ENCODE assay signal across 7 mouse cellular contexts in the genomic region with DNA sequence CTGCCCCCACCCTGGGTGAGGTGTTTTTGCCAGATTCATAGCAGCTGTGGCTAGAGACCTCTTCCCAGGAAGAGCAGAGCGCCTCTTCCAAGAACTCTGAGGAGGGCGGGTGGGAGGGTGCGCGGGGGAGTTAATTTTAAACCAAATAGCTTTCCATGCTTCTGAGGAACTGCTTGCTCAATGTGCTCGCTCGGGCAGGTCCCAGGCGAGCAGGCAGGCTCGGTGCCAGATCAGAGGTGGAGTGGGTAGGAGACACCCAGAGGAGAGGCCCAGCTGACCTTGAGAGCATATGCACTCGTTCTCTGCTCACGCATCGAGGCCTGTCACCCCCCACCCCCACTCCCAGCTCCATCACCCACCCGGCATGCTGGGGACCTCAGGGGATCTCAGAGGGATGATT. TPM values are rescaled to one million over a fixed set of nuclear protein-coding genes. Genes with fewer than 3 reads are reported as not detected.
DNase-seq lines count a peak whose midpoint lies in the region; ATAC-seq and TF ChIP-seq lines count a peak whose summit lies in the region.

No protein-coding gene starts in this region.

- 0 out of 2 replicates have a peak overlapping the region, but pooled peaks have one; percentile 34 for H3K9ac ChIP-seq in embryonic facial prominence, embryonic 14.5 days (ENCODE audit: low read depth, low read length)
- H3K9ac ChIP-seq in limb, embryonic 14.5 days (ENCODE audit: low read depth, low read length, severe bottlenecking) = peak overlapping the region; percentile 16; the same call in 1 of the 2 replicates

- intact Hi-C loops in heart, postnatal 25 days (cut with DNase I) = no loop called here

- WGBS in embryonic facial prominence, embryonic 14.5 days = 44% methylated on average over 9 of the region's 12 CpGs
- 65% methylated on average over 12 of the region's 12 CpGs for WGBS in limb, embryonic 14.5 days
- WGBS in thymus, adult 2 months = 32% methylated on average over 12 of the region's 12 CpGs

- DNase-seq in adipocyte (ENCODE audit: low spot score) = peak; percentile 44
- peak; percentile 45 for DNase-seq in embryonic facial prominence, embryonic 14.5 days (ENCODE audit: low spot score)
- peak; percentile 72 for DNase-seq in heart, postnatal 25 days (ENCODE audit: low spot score)
- no peak for DNase-seq in limb, embryonic 14.5 days (ENCODE audit: low spot score)
- peak; percentile 83 for DNase-seq in ovary, postnatal 14 days (ENCODE audit: low spot score)
- DNase-seq in layer of hippocampus, postnatal 10 days (ENCODE audit: low spot score in 2 of 2) = no peak
- no peak for DNase-seq in thymus, adult 2 months

- no peak overlapping the region for H3K4me2 ChIP-seq in embryonic facial prominence, embryonic 14.5 days (ENCODE audit: low read depth, low read length)
- H3K4me2 ChIP-seq in limb, embryonic 14.5 days (replicated peaks; ENCODE audit: low read depth, low read length, severe bottlenecking) = no peak overlapping the region

- H3K36me3 ChIP-seq in embryonic facial prominence, embryonic 14.5 days (ENCODE audit: control insufficient read depth, insufficient read depth, low read length) = no peaks in the 10 kb centered on the region
- no peaks in the 10 kb centered on the region for H3K36me3 ChIP-seq in limb, embryonic 14.5 days (ENCODE audit: control insufficient read depth, insufficient read depth, low read length)
- H3K36me3 ChIP-seq in thymus, adult 2 months (ENCODE audit: control insufficient read depth, insufficient read depth, low read length) = no peaks in the 10 kb centered on the region

- ATAC-seq in embryonic facial prominence, embryonic 14.5 days (ENCODE audit: low read depth) = peak; percentile 51; the same call in 1 of the 2 replicates
- ATAC-seq in limb, embryonic 14.5 days (ENCODE audit: low FRiP score, low read depth) = no peak

- no peak for TF ChIP-seq CTCF in thymus, adult 2 months (IDR thresholded peaks at IDR 0.05; ENCODE audit: borderline replicate concordance, control insufficient read depth, extremely low read depth, insufficient read depth, low read length, poor library complexity)

- H3K27ac ChIP-seq in embryonic facial prominence, embryonic 14.5 days (replicated peaks; ENCODE audit: low read depth, low read length) = peak overlapping the region; percentile 48; the same call in 1 of the 2 replicates
- no peak overlapping the region for H3K27ac ChIP-seq in limb, embryonic 14.5 days (replicated peaks; ENCODE audit: low read depth, low read length)
- H3K27ac ChIP-seq in thymus, adult 2 months (ENCODE audit: control insufficient read depth, insufficient read depth, low read length) = no peak overlapping the region; the same call in 1 of the 2 replicates

- TF ChIP-seq POLR2A in limb, embryonic 14.5 days (IDR thresholded peaks at IDR 0.05; ENCODE audit: borderline replicate concordance, extremely low read depth, insufficient read depth, insufficient read length) = no peak
- no peak for TF ChIP-seq POLR2A in thymus, adult 2 months (IDR thresholded peaks at IDR 0.05; ENCODE audit: control insufficient read depth, extremely low read depth, insufficient read depth, low read length, poor library complexity)

- H3K27me3 ChIP-seq in embryonic facial prominence, embryonic 14.5 days (replicated peaks; ENCODE audit: control insufficient read depth, insufficient read depth, low read length) = no peaks in the 10 kb centered on the region
- H3K27me3 ChIP-seq in limb, embryonic 14.5 days (ENCODE audit: control insufficient read depth, insufficient read depth, low read length) = no peaks in the 10 kb centered on the region
- no peaks in the 10 kb centered on the region for H3K27me3 ChIP-seq in thymus, adult 2 months (ENCODE audit: control insufficient read depth, insufficient read depth, low read length)

- no peaks in the 10 kb centered on the region for H3K9me3 ChIP-seq in embryonic facial prominence, embryonic 14.5 days (ENCODE audit: control insufficient read depth, low read length)
- H3K9me3 ChIP-seq in limb, embryonic 14.5 days (ENCODE audit: control insufficient read depth, low read length) = no peaks in the 10 kb centered on the region

- H3K4me1 ChIP-seq in embryonic facial prominence, embryonic 14.5 days (ENCODE audit: control insufficient read depth, insufficient read depth, low read length) = 0 out of 2 replicates have a peak, but pooled peaks cover 3% of the 10 kb centered on the region
- no peaks in the 10 kb centered on the region for H3K4me1 ChIP-seq in limb, embryonic 14.5 days (ENCODE audit: control insufficient read depth, insufficient read depth, low read length)
- H3K4me1 ChIP-seq in thymus, adult 2 months (replicated peaks; ENCODE audit: control insufficient read depth, insufficient read depth, low read length) = peaks cover 17% of the 10 kb centered on the region

- H3K4me3 ChIP-seq in embryonic facial prominence, embryonic 14.5 days (ENCODE audit: low read depth, low read length) = no peak overlapping the region
- no peak overlapping the region for H3K4me3 ChIP-seq in limb, embryonic 14.5 days (replicated peaks; ENCODE audit: low read length)
- no peak overlapping the region for H3K4me3 ChIP-seq in thymus, adult 2 months (ENCODE audit: control insufficient read depth, insufficient read depth, low read length)

RNA-seq across cellular contexts. Expression of gene Cish, which starts 12.1 kb away (rescaled TPM):
- 5.8 and 6.6 TPM in 2 replicates for polyA plus RNA-seq in embryonic facial prominence, embryonic 14.5 days (2014; fragmentation: Nextera tagmentation; extraction: Ambion mirVana)
- total RNA-seq in heart, postnatal 25 days (2021) = 100 to 1,000 TPM; 122 to 198 TPM
- 8.4 and 12.1 TPM in 2 replicates for polyA plus RNA-seq in limb, embryonic 14.5 days (2012; rRNA removed)
- 5.1 and 5.6 TPM in 2 replicates for polyA plus RNA-seq in limb, embryonic 14.5 days (2014; fragmentation: Nextera tagmentation; extraction: Ambion mirVana)
- total RNA-seq in layer of hippocampus, postnatal 10 days (2021) = 10 to 100 TPM in 1 of 2 experiments, 1 to 10 TPM in 1; 5.9 to 10.0 TPM
- 34.5 and 39.6 TPM in 2 replicates for polyA plus RNA-seq in thymus, adult 2 months (2012; rRNA removed)

RNA-seq across cellular contexts. Expression of gene Mapkapk3, which starts 18.2 kb away (rescaled TPM):
- polyA plus RNA-seq in embryonic facial prominence, embryonic 14.5 days (2014; fragmentation: Nextera tagmentation; extraction: Ambion mirVana) = 10.1 and 12.2 TPM in 2 replicates
- 10 to 100 TPM; 28.3 to 30.9 TPM for total RNA-seq in heart, postnatal 25 days (2021)
- 8.3 and 9.7 TPM in 2 replicates for polyA plus RNA-seq in limb, embryonic 14.5 days (2012; rRNA removed)
- polyA plus RNA-seq in limb, embryonic 14.5 days (2014; fragmentation: Nextera tagmentation; extraction: Ambion mirVana) = 12.7 and 15.2 TPM in 2 replicates
- total RNA-seq in layer of hippocampus, postnatal 10 days (2021) = 1 to 10 TPM; 1.7 to 1.8 TPM
- 30.5 and 43.6 TPM in 2 replicates for polyA plus RNA-seq in thymus, adult 2 months (2012; rRNA removed)

RNA-seq across cellular contexts. Expression of gene Hemk1, which starts 30.3 kb away (rescaled TPM):
- polyA plus RNA-seq in embryonic facial prominence, embryonic 14.5 days (2014; fragmentation: Nextera tagmentation; extraction: Ambion mirVana) = 9.8 and 10.8 TPM in 2 replicates
- total RNA-seq in heart, postnatal 25 days (2021) = 10 to 100 TPM; 23.0 to 26.9 TPM
- polyA plus RNA-seq in limb, embryonic 14.5 days (2012; rRNA removed) = 24.9 and 32.9 TPM in 2 replicates
- polyA plus RNA-seq in limb, embryonic 14.5 days (2014; fragmentation: Nextera tagmentation; extraction: Ambion mirVana) = 12.2 and 12.8 TPM in 2 replicates
- 10 to 100 TPM; 14.6 to 19.9 TPM for total RNA-seq in layer of hippocampus, postnatal 10 days (2021)
- 23.6 and 25.5 TPM in 2 replicates for polyA plus RNA-seq in thymus, adult 2 months (2012; rRNA removed)

RNA-seq across cellular contexts. Expression of gene 6430571L13Rik, which starts 32.5 kb away (rescaled TPM):
- polyA plus RNA-seq in embryonic facial prominence, embryonic 14.5 days (2014; fragmentation: Nextera tagmentation; extraction: Ambion mirVana) = 0.96 and 1.2 TPM in 2 replicates
- total RNA-seq in heart, postnatal 25 days (2021) = 1 to 10 TPM; 4.8 to 5.9 TPM
- polyA plus RNA-seq in limb, embryonic 14.5 days (2012; rRNA removed) = 1.0 and 1.1 TPM in 2 replicates
- polyA plus RNA-seq in limb, embryonic 14.5 days (2014; fragmentation: Nextera tagmentation; extraction: Ambion mirVana) = 0.39 and 0.56 TPM in 2 replicates
- total RNA-seq in layer of hippocampus, postnatal 10 days (2021) = 1 to 10 TPM; 2.5 to 3.2 TPM
- 0.91 and 1.2 TPM in 2 replicates for polyA plus RNA-seq in thymus, adult 2 months (2012; rRNA removed)

Comparison
In these comparisons a context has a peak if more than half of its experiments do, and no peak if none do; other contexts are left out.
1. DNase-seq: peak in adipocyte (single experiment), embryonic facial prominence, embryonic 14.5 days (single experiment), heart, postnatal 25 days (single experiment) and ovary, postnatal 14 days (single experiment); none in limb, embryonic 14.5 days (single experiment), layer of hippocampus, postnatal 10 days (0 of 2) and thymus, adult 2 months (single experiment).